Mouse (Mus musculus) lung, postnatal 25 days (tissue): ENCODE measurements around the gene Trim2.

Experiments
- DNase-seq: peaks from one replicate; pipeline ENCODE4 v3.0.0; 2022; ENCODE audit warnings: low spot score

Trim2 gene

GRCm38 (mm10) chr3:84189629-84190173, 117.0 kb downstream of the Trim2 start:
- DNase-seq = no peak

- no peak for DNase-seq
Observed at GRCm38 (mm10) chr3:84181717-84182116, 125.0 kb downstream of the Trim2 start.

GRCm38 (mm10) chr3:84181102-84181501, 125.6 kb downstream of the Trim2 start:
- DNase-seq = no peak

GRCm38 (mm10) chr3:84180304-84180703, 126.4 kb downstream of the Trim2 start:
- DNase-seq = no peak

- DNase-seq = no peak
Observed at GRCm38 (mm10) chr3:84177834-84178233, 128.8 kb downstream of the Trim2 start.

GRCm38 (mm10) chr3:84175337-84176315, 131.1 kb downstream of the Trim2 start:
- peak; percentile 81 for DNase-seq

- DNase-seq = no peak
Observed at GRCm38 (mm10) chr3:84173581-84174154, 133.0 kb downstream of the Trim2 start, which contains the start of gene Gm6525. Gene Gm6525 (plus strand): TSS chr3:84174104.

GRCm38 (mm10) chr3:84172406-84172805, 134.3 kb downstream of the Trim2 start:
- no peak for DNase-seq

GRCm38 (mm10) chr3:84169393-84170005, 137.2 kb downstream of the Trim2 start:
- DNase-seq = no peak

- DNase-seq = no peak
Observed at GRCm38 (mm10) chr3:84168943-84169342, 137.7 kb downstream of the Trim2 start.

- DNase-seq = no peak
Observed at GRCm38 (mm10) chr3:84166073-84166472, 140.6 kb downstream of the Trim2 start.

GRCm38 (mm10) chr3:84165391-84165790, 141.3 kb downstream of the Trim2 start:
- no peak for DNase-seq

- DNase-seq = no peak
Observed at GRCm38 (mm10) chr3:84157559-84158350, 148.9 kb downstream of the Trim2 start.

- DNase-seq = no peak
Observed at GRCm38 (mm10) chr3:84157011-84157410, 149.7 kb downstream of the Trim2 start.

- DNase-seq = no peak
Observed at GRCm38 (mm10) chr3:84156105-84156504, 150.6 kb downstream of the Trim2 start.

GRCm38 (mm10) chr3:84155558-84156006, 151.1 kb downstream of the Trim2 start, which contains the start of gene Mnd1:
Gene Mnd1 (minus strand): TSS chr3:84155786.
- peak; percentile 98 for DNase-seq

GRCm38 (mm10) chr3:84155146-84155545, 151.5 kb downstream of the Trim2 start:
- DNase-seq = no peak

- no peak for DNase-seq
Observed at GRCm38 (mm10) chr3:84154721-84155141, 151.9 kb downstream of the Trim2 start.

GRCm38 (mm10) chr3:84149831-84150230, 156.8 kb downstream of the Trim2 start:
- no peak for DNase-seq

- DNase-seq = no peak
Observed at GRCm38 (mm10) chr3:84140947-84141346, 165.7 kb downstream of the Trim2 start.

GRCm38 (mm10) chr3:84136509-84136908, 170.2 kb downstream of the Trim2 start:
- DNase-seq = no peak
